Mouse (Mus musculus) spleen, adult 2 months (tissue): ENCODE data around the gene Atp5g1.

Experiments
- CTCF ChIP-seq: fragments of 200-500 bp; IDR thresholded peaks from 2 replicates; pipeline ENCODE4 v1.5.1; 2011; ENCODE audit warnings: mild to moderate bottlenecking, inconsistent platforms; ENCODE audit not compliant: insufficient read depth, insufficient read length, insufficient replicate concordance; ENCODE audit errors: extremely low read depth
- POLR2A ChIP-seq: fragments of 200-500 bp; IDR thresholded peaks from 2 replicates; pipeline ENCODE4 v1.6.1; 2011; ENCODE audit warnings: low read depth, low read length, inconsistent platforms

GRCm38 (mm10) chr11:96075509-96076220 is at the start of gene Atp5g1:
- TF ChIP-seq POLR2A: peak; percentile 80
- TF ChIP-seq CTCF: no peak
